In the genomic region with DNA sequence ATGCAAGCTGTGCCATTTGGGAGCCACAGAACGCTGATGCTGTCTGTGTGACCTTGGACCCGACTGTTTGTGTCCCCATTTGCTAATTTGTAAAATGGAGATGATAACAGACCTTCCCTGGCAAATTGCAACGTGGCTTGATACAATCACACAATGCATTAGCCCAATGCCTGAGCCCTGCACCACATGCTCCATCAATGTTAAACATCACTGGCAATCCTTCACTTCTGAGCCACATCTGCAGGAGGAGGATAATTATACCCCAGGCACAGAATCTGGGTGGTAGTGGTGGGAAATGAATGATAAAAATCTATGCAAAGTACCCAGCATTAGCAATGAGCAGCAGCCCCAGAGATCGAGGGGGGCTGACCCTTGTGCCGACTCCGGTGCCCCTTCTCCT, we compare ENCODE assay signal across 12 mouse cellular contexts.
DNase-seq lines count a peak whose midpoint lies in the region; ATAC-seq lines count a peak whose summit lies in the region.
"Had no signal": no experiment of that assay in that cellular context is flagged by ENCODE, and none has a peak within 500 bp of the region (broad histone marks: within the 10 kb centered on the region; RNA-seq: fewer than 3 reads in every experiment).

No protein-coding gene starts in this region.

- no peak overlapping the region for H3K27ac ChIP-seq in neural tube, embryonic 11.5 days (ENCODE audit: low read depth, low read length)
- no peak overlapping the region for H3K27ac ChIP-seq in embryonic facial prominence, embryonic 15.5 days (replicated peaks)
- no peak overlapping the region for H3K27ac ChIP-seq in limb, embryonic 13.5 days

- WGBS in neural tube, embryonic 11.5 days, result 64% methylated on average over 6 of the region's 6 CpGs
- WGBS in embryonic facial prominence, embryonic 15.5 days, result 51% methylated on average over 6 of the region's 6 CpGs
- WGBS in limb, embryonic 13.5 days, result 70% methylated on average over 6 of the region's 6 CpGs

- no peak overlapping the region for H3K4me3 ChIP-seq in neural tube, embryonic 11.5 days (ENCODE audit: low read depth, low read length)
- no peak overlapping the region for H3K4me3 ChIP-seq in embryonic facial prominence, embryonic 15.5 days (replicated peaks)
- no peak overlapping the region for H3K4me3 ChIP-seq in limb, embryonic 13.5 days

- no peaks in the 10 kb centered on the region for H3K4me1 ChIP-seq in neural tube, embryonic 11.5 days (ENCODE audit: control insufficient read depth, insufficient read depth, low read length)
- peaks cover 5% of the 10 kb centered on the region for H3K4me1 ChIP-seq in embryonic facial prominence, embryonic 15.5 days
- H3K4me1 ChIP-seq in limb, embryonic 13.5 days, result no peaks in the 10 kb centered on the region

- H3K9ac ChIP-seq in neural tube, embryonic 11.5 days (ENCODE audit: low read length), result no peak overlapping the region
- H3K9ac ChIP-seq in embryonic facial prominence, embryonic 15.5 days, result no peak overlapping the region
- no peak overlapping the region for H3K9ac ChIP-seq in limb, embryonic 13.5 days
- H3K9ac ChIP-seq: lung, embryonic 14.5 days had no signal

- DNase-seq in neural tube, embryonic 11.5 days (ENCODE audit: low spot score), result peak; percentile 32
- no peak for DNase-seq in neural tube, embryonic 10.5 days (ENCODE audit: extremely low spot score, low spot score)
- no peak for DNase-seq in adrenal gland, postnatal 10 days
- no peak for DNase-seq in left cerebral cortex, postnatal 4 days
- DNase-seq: kidney, postnatal 14 days; thymus, postnatal 4 days had no signal

- H3K4me2 ChIP-seq in neural tube, embryonic 11.5 days (ENCODE audit: low read depth), result no peak overlapping the region
- peak overlapping the region; percentile 38 for H3K4me2 ChIP-seq in embryonic facial prominence, embryonic 15.5 days (replicated peaks)
- H3K4me2 ChIP-seq in limb, embryonic 13.5 days (replicated peaks), result peak overlapping the region; percentile 44; the same call in 1 of the 2 replicates

- H3K9me3 ChIP-seq in neural tube, embryonic 11.5 days (ENCODE audit: control insufficient read depth, low read length), result no peaks in the 10 kb centered on the region
- no peaks in the 10 kb centered on the region for H3K9me3 ChIP-seq in embryonic facial prominence, embryonic 15.5 days (replicated peaks)
- no peaks in the 10 kb centered on the region for H3K9me3 ChIP-seq in limb, embryonic 13.5 days

- ATAC-seq in neural tube, embryonic 11.5 days (ENCODE audit: insufficient read depth, low FRiP score, low TSS enrichment), result no peak
- no peak for ATAC-seq in embryonic facial prominence, embryonic 15.5 days (ENCODE audit: insufficient number of reproducible peaks, low FRiP score, low TSS enrichment, low read depth)
- no peak for ATAC-seq in limb, embryonic 13.5 days (ENCODE audit: low FRiP score, low read depth)
- no peak for ATAC-seq in megakaryocyte, adult 5-6 weeks (ENCODE audit: poor library complexity, severe bottlenecking)
- ATAC-seq: Patski had no signal

- no peaks in the 10 kb centered on the region for H3K27me3 ChIP-seq in neural tube, embryonic 11.5 days (ENCODE audit: control insufficient read depth, insufficient read depth, low read length)
- H3K27me3 ChIP-seq in embryonic facial prominence, embryonic 15.5 days, result no peaks in the 10 kb centered on the region
- no peaks in the 10 kb centered on the region for H3K27me3 ChIP-seq in limb, embryonic 13.5 days
- H3K27me3 ChIP-seq: CH12.LX, Patski had no signal

- intact Hi-C loops in left cerebral cortex, postnatal 4 days (cut with DNase I), result no loop called here

- no peaks in the 10 kb centered on the region for H3K36me3 ChIP-seq in neural tube, embryonic 11.5 days (ENCODE audit: control insufficient read depth, insufficient read depth, low read length)
- H3K36me3 ChIP-seq in embryonic facial prominence, embryonic 15.5 days, result no peaks in the 10 kb centered on the region
- no peaks in the 10 kb centered on the region for H3K36me3 ChIP-seq in limb, embryonic 13.5 days
